Mouse (Mus musculus): Measurements from ENCODE around the gene Sohlh1.

Sohlh1 gene

DNA sequence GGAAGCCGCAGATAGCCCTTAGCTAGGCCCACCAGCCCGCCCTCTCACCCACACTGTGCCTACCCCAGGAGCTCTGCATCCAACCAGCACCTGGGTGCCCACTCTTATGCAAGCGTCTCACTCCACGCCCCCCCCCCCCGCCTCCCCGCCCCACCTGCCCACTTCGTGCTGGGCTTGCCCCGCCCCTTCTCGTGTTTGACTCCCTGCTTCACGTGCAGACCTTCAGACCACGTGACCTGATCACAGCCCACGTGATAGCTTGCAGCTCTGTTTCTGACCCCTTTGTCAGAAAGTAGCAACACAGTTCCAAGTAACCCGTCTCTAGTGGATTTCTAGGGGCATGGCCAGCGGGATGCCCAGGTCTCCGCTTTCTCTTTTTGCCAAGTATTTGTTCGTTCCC lies at the start of gene Sohlh1:
Gene Sohlh1, minus strand, starts transcription at position 23 of the 400 bp plus-strand sequence.
- DNase-seq (ENCODE audit: low read depth, low spot score), result no peak

DNA sequence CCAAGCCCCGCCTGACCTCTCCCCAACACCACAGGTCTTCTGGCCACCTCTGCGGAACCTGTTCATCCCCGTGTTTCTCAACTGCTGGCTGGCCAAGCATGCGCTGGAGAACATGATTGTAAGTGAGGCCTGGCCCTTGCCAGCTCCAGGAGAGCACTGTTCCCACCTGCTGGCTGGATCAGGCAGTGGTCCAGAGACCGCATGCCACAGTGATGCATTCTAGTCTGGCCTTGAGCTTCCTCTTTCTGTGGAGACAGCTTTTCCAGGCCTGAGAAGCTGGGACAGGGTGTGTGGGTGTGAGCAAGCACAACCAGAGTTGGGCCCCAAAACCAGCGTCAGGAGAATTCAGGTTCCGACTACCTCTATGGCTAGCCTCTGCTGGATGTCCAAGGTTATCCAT lies 45.4 kb upstream of the Sohlh1 start:
- no peak for DNase-seq (ENCODE audit: low read depth, low spot score)

DNA sequence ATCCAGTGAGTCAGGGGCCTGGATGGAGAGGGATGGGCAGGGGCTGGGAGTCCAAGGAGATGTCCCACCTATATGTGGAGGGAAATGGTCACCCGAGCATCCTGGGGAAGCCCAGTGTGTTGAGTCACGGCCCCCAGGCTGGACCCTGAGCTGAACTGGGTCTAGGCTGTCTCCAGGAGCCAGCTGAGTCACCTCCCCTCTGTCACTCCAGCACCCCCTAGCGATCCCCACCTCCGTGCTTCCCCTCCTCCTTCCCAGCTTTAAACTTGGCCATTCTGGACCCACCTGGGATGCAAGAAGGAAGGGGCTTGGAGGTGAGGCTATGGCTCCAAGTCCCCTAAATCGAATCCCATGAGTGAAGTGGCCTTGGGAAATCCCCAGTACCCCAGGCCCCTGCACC lies 41.1 kb upstream of the Sohlh1 start:
- no peak for DNase-seq (ENCODE audit: low read depth, low spot score)

- no peak for DNase-seq (ENCODE audit: low read depth, low spot score)
Measured at GRCm38 (mm10) chr2:25887226-25887625, 40.2 kb upstream of the Sohlh1 start.

DNA sequence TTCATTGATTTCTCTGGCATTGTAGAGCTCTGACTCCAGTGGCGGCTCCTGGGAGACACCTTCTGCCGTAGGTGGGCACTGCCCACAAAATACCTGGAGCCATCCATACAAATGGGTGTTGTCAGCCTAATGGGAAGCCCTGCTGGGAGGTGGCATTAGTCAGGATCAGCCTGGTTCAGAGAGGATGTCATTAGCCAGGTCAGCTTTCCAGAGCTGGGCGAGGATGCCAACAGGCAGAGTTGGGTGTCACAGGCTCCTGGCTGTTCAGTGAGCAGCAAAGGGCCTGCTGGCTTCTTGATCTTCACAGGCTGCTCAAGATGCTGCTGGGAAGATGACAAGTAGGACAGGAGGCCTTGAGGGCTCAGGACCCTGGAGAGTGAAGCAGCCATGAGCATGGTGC lies 37.7 kb upstream of the Sohlh1 start:
- no peak for DNase-seq (ENCODE audit: low read depth, low spot score)

GRCm38 (mm10) chr2:25882276-25882675 lies 35.2 kb upstream of the Sohlh1 start:
- no peak for DNase-seq (ENCODE audit: low read depth, low spot score)

- DNase-seq (ENCODE audit: low read depth, low spot score), result no peak
Measured at GRCm38 (mm10) chr2:25879061-25879460, 32.0 kb upstream of the Sohlh1 start.

- DNase-seq (ENCODE audit: low read depth, low spot score), result no peak
Measured at GRCm38 (mm10) chr2:25878516-25878915, 31.5 kb upstream of the Sohlh1 start.

- DNase-seq (ENCODE audit: low read depth, low spot score), result no peak
Measured at GRCm38 (mm10) chr2:25877736-25878268, 30.8 kb upstream of the Sohlh1 start.

DNA sequence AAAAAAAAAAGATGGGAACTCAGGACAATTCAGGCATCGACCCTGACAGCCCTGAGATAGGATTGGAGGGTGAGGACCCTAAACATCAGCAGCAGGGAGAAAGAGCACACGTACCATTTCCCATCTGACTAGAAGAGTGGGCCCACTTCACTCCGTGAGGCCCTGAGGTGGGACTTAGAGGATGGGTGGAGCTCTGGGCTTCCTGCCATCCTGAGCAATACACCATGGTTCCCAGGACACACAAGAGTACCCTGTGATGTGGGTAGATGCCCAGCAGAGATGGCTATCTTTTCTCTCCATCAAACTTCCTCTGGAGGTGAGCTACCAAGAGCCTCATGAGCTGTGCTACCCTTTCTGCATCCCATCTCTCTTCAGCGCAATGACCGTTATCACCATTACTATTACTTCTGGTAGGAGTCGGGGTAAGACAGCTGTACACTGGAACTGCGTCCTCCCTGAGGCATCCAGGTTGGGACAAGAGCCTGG lies 30.2 kb upstream of the Sohlh1 start:
- DNase-seq (ENCODE audit: low read depth, low spot score), result no peak

DNA sequence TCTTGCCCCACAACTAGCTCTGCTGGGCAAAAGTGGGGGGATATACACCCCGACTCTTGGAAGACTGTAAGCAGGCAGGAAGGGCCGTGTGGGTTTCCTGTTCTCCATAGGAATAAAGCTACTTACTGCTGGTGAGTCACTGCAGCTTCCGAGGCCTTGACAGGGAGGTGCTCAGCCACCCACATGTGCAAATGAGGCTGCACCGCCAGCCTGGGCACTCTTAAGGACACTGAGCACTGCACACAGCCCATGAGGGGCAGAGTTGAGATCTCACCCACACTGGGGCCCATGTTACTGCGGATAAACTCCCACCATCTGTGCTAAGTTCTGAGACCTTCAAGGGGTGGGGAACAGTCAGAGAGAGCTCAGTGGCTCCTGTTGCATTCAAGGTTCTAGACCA lies 19.6 kb upstream of the Sohlh1 start:
- no peak for DNase-seq (ENCODE audit: low read depth, low spot score)

DNA sequence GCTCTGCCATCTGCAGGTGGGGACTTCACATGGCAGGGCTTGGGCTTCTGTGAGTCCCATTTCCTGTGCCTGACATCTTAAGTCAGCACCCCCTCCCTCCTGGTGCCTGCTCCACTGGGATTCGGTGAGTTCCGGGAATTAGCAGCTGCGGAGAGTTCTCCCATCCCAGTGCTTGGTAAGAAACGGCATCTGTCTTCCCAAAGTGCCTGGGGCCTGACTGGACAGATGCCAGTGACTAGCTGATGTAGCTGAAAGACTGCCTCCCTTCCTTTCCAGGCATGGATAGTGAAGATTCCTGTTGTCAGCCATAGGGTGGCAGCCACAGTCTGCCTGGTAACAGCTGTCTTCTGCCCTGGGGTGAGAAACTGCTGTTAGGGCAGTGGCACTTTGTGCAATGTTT lies 18.4 kb upstream of the Sohlh1 start:
- no peak for DNase-seq (ENCODE audit: low read depth, low spot score)

GRCm38 (mm10) chr2:25864230-25864629 lies 17.2 kb upstream of the Sohlh1 start:
- no peak for DNase-seq (ENCODE audit: low read depth, low spot score)

DNA sequence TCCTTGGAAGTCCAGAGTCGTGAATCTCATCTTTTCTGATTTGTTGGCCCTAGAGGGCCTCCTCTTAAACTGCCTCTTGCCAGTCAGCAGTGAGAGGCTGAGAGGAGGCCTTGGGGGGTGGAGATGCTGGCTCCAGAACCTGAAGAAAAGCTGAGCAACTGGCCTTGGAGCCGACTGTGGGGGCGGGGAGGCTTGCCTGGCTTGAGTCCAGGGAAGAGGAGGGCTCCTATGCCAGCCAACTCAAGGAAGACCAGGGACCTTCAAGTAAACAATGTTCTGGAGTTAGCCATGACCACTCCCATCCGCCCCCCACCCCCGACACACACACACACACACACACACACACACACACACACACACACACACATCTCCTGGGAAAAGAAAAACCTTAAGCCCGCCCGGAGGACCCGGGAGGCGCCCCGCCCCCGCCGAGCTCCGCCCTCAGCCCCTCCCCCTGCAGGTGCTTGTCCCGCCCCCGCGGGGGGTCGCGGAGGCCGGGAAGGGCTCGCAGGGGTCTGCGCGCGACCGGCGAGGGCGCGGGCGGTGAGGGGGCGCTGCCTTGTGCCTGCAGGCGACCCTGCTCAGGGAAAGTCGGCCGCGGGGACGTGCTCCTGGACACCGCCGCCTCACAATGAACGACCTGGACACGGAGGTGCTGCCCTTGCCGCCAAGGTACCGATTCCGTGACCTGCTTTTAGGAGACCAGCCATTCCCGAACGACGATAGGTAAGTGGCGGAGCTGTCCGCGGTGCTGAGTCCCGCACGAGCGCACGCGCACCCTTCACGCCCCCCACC lies 16.5 kb upstream of the Sohlh1 start, which contains the start of gene Kcnt1:
Gene Kcnt1, plus strand, starts transcription at position 398 of the 795 bp plus-strand sequence.
- peak; percentile 61 for DNase-seq (ENCODE audit: low read depth, low spot score)

DNA sequence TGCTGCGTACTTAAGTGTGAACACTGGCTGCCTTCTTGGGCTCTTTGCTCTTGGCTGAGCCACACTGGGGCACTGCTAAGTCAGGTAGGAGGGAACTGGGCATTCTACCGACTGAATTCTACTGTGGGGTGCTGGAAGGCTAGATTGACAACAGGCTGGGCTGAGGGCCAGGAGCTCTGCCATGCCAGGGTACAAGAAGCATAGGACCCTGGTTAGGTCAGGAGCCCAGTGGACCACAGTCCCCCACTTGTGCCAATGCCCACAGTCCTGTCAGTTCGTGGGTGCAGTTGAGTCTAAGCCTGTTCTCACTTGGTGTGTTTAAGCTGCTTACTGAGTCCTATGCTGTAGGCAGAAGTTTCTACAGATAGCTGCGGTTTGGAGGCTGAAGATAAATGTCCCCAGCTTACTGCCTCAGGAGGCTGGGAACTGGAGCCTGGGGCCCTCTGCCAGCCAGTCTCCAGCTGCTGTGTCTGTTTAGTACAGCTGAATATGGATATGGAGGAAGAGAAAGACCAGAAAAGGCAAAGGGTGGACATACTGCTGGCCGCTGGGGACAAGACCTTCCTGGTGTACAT lies 15.7 kb upstream of the Sohlh1 start:
- DNase-seq (ENCODE audit: low read depth, low spot score), result no peak

- DNase-seq (ENCODE audit: low read depth, low spot score), result no peak
Measured at GRCm38 (mm10) chr2:25862038-25862437, 15.0 kb upstream of the Sohlh1 start.

- DNase-seq (ENCODE audit: low read depth, low spot score), result no peak
Measured at GRCm38 (mm10) chr2:25859891-25860290, 12.8 kb upstream of the Sohlh1 start.

- DNase-seq (ENCODE audit: low read depth, low spot score), result no peak
Measured at GRCm38 (mm10) chr2:25853998-25854397, 7.0 kb upstream of the Sohlh1 start.

GRCm38 (mm10) chr2:25852626-25853025 lies 5.6 kb upstream of the Sohlh1 start:
- DNase-seq (ENCODE audit: low read depth, low spot score), result no peak

- peak; percentile 27 for DNase-seq (ENCODE audit: low read depth, low spot score)
Measured at GRCm38 (mm10) chr2:25850330-25850729, 3.3 kb upstream of the Sohlh1 start.

DNA sequence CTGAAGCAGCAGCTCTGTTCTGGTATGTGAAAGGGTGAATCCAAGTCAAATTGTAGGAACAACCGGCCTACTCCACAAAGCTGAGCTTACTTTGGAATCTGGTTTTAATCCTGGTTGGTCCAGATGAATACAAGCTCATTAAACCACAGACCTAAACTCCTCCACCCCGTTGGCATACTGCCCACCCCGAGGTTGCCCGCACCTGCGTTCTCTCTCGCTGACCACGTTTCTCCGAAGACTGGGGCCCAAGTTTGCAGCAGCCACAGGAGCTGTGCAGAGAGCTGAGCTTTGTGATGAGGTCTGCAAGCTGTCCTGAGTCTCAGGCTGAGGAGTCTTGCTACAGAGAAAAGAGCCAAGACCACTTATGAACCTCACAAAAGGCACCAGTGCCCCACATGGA lies 532 bp downstream of the Sohlh1 start:
- DNase-seq (ENCODE audit: low read depth, low spot score), result no peak

DNA sequence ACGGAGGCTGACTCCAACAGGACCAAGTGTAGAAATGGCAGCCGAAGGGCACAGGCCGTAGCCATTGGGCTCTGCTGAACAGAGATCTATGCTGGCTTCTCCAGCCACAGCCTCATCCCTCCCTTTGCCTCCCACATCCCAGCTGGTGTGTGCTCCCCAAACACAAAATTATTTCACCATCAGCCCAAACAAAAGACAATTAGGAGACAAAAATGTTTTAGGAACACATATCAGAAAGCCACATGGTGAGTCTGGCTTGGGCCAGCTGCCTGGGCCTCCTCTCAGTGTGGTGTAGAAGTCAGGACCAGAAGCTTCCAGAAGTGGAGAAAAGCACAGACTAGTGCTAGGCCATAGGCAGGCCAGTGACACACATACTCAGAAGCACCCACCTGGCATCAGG lies 3.0 kb downstream of the Sohlh1 start:
- DNase-seq (ENCODE audit: low read depth, low spot score), result no peak

DNA sequence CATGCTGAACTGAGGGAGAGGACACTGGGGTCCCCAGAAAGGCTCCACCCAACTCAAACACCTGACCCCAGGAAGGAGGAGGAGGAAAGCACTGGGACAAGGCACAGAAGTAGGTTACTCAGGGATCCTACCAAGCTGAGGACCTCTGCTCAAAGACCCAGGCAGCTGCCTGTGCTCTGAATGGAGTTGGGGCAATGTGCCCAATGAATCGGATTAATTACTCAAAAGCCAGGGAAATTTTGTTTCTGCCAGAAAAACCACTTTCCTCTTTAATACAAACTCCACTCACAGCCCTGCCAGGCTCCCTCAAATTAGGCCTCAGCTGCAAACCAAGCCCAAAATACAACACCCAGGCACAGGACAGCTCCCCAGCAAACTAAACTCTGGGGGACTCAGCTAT lies 4.3 kb downstream of the Sohlh1 start:
- no peak for DNase-seq (ENCODE audit: low read depth, low spot score)

Data from forelimb bud, embryonic 11.5 days (tissue).